ENCODE assay signal across 14 mouse cellular contexts in the genomic region with DNA sequence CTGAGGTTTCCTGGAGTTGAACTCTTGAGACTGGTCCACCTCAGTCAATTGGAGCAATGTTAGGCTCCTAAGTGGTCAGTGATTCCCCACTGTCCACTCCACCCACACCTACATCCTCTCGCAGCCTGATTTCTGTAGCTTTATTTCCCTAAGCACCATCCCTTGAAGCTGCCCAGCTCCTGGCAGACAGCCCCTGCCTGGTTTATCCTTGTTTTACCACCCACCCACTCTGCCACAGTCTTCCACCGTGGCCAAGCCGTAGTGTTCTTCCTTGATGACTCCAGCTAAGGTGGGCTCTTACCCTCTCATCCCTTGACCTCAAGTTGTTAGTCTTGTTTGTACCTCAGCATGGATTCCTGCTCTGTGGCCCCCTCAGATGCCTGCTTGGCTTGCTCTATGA. TPM values are rescaled to one million over a fixed set of nuclear protein-coding genes. Genes with fewer than 3 reads are reported as not detected.
DNase-seq lines count a peak whose midpoint lies in the region; ATAC-seq and TF ChIP-seq lines count a peak whose summit lies in the region.
"Had no signal": no experiment of that assay in that cellular context is flagged by ENCODE, and none has a peak within 500 bp of the region (broad histone marks: within the 10 kb centered on the region; RNA-seq: fewer than 3 reads in every experiment).

No protein-coding gene starts in this region.

- no peaks in the 10 kb centered on the region for H3K9me3 ChIP-seq in forebrain, postnatal 0 days (ENCODE audit: low read length)
- no peaks in the 10 kb centered on the region for H3K9me3 ChIP-seq in forebrain, embryonic 12.5 days
- H3K9me3 ChIP-seq: heart, embryonic 13.5 days; limb, embryonic 12.5 days had no signal

- peaks cover 32% of the 10 kb centered on the region for H3K4me1 ChIP-seq in forebrain, postnatal 0 days (ENCODE audit: insufficient read depth)
- peaks cover 61% of the 10 kb centered on the region for H3K4me1 ChIP-seq in forebrain, embryonic 12.5 days

- no peak for TF ChIP-seq CTCF in forebrain, postnatal 0 days (IDR thresholded peaks at IDR 0.05; ENCODE audit: low read depth)

- H3K36me3 ChIP-seq in forebrain, postnatal 0 days (ENCODE audit: insufficient read depth): no peaks in the 10 kb centered on the region
- H3K36me3 ChIP-seq in forebrain, embryonic 12.5 days (replicated peaks): no peaks in the 10 kb centered on the region
- H3K36me3 ChIP-seq: heart, embryonic 13.5 days; limb, embryonic 12.5 days had no signal

- DNase-seq in forebrain, postnatal 0 days: no peak
- peak; percentile 4 to 41 for DNase-seq in spleen, postnatal 4 days (ENCODE audit: low spot score in 2 of 2)
- no peak for DNase-seq in spleen, postnatal 10 days (ENCODE audit: low spot score in 2 of 2)
- peak; percentile 4 to 7 for DNase-seq in layer of hippocampus, postnatal 25 days (ENCODE audit: extremely low spot score in 1 of 2, low spot score in 1 of 2)
- DNase-seq in c-Kit-positive CD71-positive TER-119-positive erythroid progenitor cells, embryonic 14.5 days (ENCODE audit: low spot score): no peak
- DNase-seq in ovary, adult 18-20 months (ENCODE audit: low spot score): no peak
- DNase-seq: adrenal gland, adult 8-10 months; kidney, adult 2 months had no signal

- no peak overlapping the region for H3K9ac ChIP-seq in forebrain, postnatal 0 days
- H3K9ac ChIP-seq in forebrain, embryonic 12.5 days: no peak overlapping the region
- H3K9ac ChIP-seq: heart, embryonic 13.5 days; limb, embryonic 12.5 days had no signal

- H3K4me3 ChIP-seq in forebrain, postnatal 0 days (ENCODE audit: low read depth, low read length): no peak overlapping the region
- no peak overlapping the region for H3K4me3 ChIP-seq in forebrain, embryonic 12.5 days (replicated peaks)
- H3K4me3 ChIP-seq: heart, embryonic 13.5 days; limb, embryonic 12.5 days had no signal

- H3K27ac ChIP-seq in forebrain, postnatal 0 days (ENCODE audit: low read depth, low read length): no peak overlapping the region
- no peak overlapping the region for H3K27ac ChIP-seq in forebrain, embryonic 12.5 days
- H3K27ac ChIP-seq: heart, embryonic 13.5 days; limb, embryonic 12.5 days had no signal

- peak overlapping the region; percentile 19 for H3K4me2 ChIP-seq in forebrain, postnatal 0 days (ENCODE audit: low read depth)
- H3K4me2 ChIP-seq in forebrain, embryonic 12.5 days: no peak overlapping the region
- H3K4me2 ChIP-seq: heart, embryonic 13.5 days; limb, embryonic 12.5 days had no signal

- WGBS in forebrain, postnatal 0 days: 83% methylated on average over 3 of the region's 3 CpGs
- WGBS in forebrain, embryonic 12.5 days: 95% methylated on average over 3 of the region's 3 CpGs

- ATAC-seq in forebrain, postnatal 0 days: no peak
- ATAC-seq in forebrain, embryonic 12.5 days (ENCODE audit: low FRiP score): no peak
- ATAC-seq in megakaryocyte-erythroid progenitor cell, adult 5-6 weeks (replicated peaks; ENCODE audit: low FRiP score, low TSS enrichment, poor library complexity, severe bottlenecking): no peak

- no peaks in the 10 kb centered on the region for H3K27me3 ChIP-seq in forebrain, postnatal 0 days (ENCODE audit: insufficient read depth, low read length)
- peaks cover 11% of the 10 kb centered on the region for H3K27me3 ChIP-seq in forebrain, embryonic 12.5 days

RNA-seq across cellular contexts. Expression of gene Apba2, which starts 4.1 kb away (rescaled TPM):
- total RNA-seq in forebrain, postnatal 0 days (2014; rRNA removed): 332 and 333 TPM in 2 replicates
- 164 and 227 TPM in 2 replicates for polyA plus RNA-seq in forebrain, postnatal 0 days (2015; fragmentation: Nextera tagmentation; extraction: Ambion mirVana)
- 101 and 106 TPM in 2 replicates for polyA plus RNA-seq in forebrain, embryonic 12.5 days (2016; fragmentation: Nextera tagmentation; extraction: Ambion mirVana)
- total RNA-seq in layer of hippocampus, postnatal 25 days (2021): 100 to 1,000 TPM; 251 to 263 TPM
- not detected in 2 replicates for total RNA-seq in megakaryocyte-erythroid progenitor cell, adult 5-6 weeks (2014; fragmentation: Nextera tagmentation)
- not detected in 2 replicates for total RNA-seq in megakaryocyte-erythroid progenitor cell, adult 5-6 weeks (2017)
- total RNA-seq: common myeloid progenitor, adult 5-6 weeks had no signal
- polyA plus RNA-seq: C2C12 had no signal

Comparison
In these comparisons a context has a peak if more than half of its experiments do, and no peak if none do; other contexts are left out.
1. DNase-seq: peak in spleen, postnatal 4 days (2 of 2) and layer of hippocampus, postnatal 25 days (2 of 2); none in forebrain, postnatal 0 days (single experiment), spleen, postnatal 10 days (0 of 2), c-Kit-positive CD71-positive TER-119-positive erythroid progenitor cells, embryonic 14.5 days (single experiment) and ovary, adult 18-20 months (single experiment).
2. RNA of gene Apba2, which starts 4.1 kb away (total RNA-seq): 332 to 333 TPM in forebrain, postnatal 0 days and 251 to 263 TPM in layer of hippocampus, postnatal 25 days; not detected in megakaryocyte-erythroid progenitor cell, adult 5-6 weeks; every median in the first group is over 100 times any median in the second.